Mouse (Mus musculus): ENCODE measurements around the gene Brap. TPM values are rescaled to one million over a fixed set of nuclear protein-coding genes. Genes with fewer than 3 reads are reported as not detected.
"Not testable (repeated sequence)": the region's sequence is repeated elsewhere in the genome, so short reads cannot be mapped to it uniquely, and the experiment has no call there.

The Brap gene
- 55.1 and 64.3 TPM in 2 replicates for total RNA-seq (2021)
- long read RNA-seq, full-length matches to known transcripts = 97 of 131 reads
- long read RNA-seq, partial matches to known transcripts = 19 of 131 reads
- long read RNA-seq, other reads (novel, unspliced or antisense) = 15 of 131 reads

DNA sequence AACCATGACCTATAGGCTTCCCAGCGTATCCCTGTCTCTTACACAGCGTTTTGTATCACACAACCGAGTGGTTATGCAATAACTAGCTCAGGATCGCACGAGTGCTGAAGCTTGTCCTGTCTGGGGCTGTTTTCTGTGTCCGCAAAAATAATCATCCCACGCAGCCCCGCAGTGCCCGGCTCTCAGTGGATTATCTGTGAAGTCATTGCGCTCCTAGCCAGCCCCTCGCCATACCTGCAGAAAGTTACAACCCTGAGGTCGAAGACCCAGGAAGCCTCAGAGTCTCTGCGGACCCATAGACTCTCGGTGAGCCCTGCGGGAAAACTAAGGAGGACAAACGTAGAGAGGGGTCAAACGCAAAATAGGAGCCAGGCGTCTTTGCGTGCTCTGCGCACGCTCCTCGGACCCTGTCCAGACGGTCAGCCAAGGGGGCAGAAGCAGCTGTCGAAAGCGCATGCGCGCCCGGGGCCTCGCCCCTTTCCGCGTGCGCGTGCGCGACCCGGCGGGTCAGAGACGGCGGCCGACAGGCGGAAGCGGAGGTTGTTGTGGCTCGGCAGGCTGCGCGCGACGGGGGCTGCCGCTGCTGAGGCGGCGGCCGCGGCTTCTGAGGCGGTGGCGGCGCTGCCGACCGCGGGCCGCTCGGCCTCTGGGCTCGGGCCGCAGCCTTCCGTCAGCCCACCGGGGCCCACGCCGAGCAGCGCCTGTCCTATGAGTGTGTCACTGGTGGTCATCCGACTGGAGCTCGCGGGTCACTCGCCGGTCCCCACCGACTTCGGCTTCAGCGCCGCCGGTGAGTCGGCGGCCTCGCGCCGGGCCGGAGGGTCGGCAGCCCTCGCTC is at the start of gene Brap, which contains the start of gene Acad10:
Gene Brap (plus strand): TSS at position 505 of the 838 bp plus-strand sequence.
Gene Acad10 (minus strand): TSS at position 456 of the 838 bp plus-strand sequence.
- DNase-seq = peak; percentile 96

GRCm38 (mm10) chr5:121612036-121612435 is 48.3 kb upstream of the Brap start:
- DNase-seq = no peak

- DNase-seq = not testable (repeated sequence)
These were observed 45.4 kb upstream of the Brap start for GRCm38 (mm10) chr5:121614921-121615320.

- DNase-seq = peak; percentile 91
These were observed 41.5 kb upstream of the Brap start, which contains the start of gene Acad12 for GRCm38 (mm10) chr5:121618592-121619513. Gene Acad12 (minus strand): TSS chr5:121618938.

GRCm38 (mm10) chr5:121621102-121621501 is 39.3 kb upstream of the Brap start:
- no peak for DNase-seq

GRCm38 (mm10) chr5:121623241-121623640 is 37.1 kb upstream of the Brap start:
- no peak for DNase-seq

GRCm38 (mm10) chr5:121627871-121628270 is 32.5 kb upstream of the Brap start:
- DNase-seq = peak; percentile 84

- DNase-seq = not testable (repeated sequence)
These were observed 29.2 kb upstream of the Brap start for GRCm38 (mm10) chr5:121631106-121631647.

GRCm38 (mm10) chr5:121632804-121633203 is 27.6 kb upstream of the Brap start:
- no peak for DNase-seq

DNA sequence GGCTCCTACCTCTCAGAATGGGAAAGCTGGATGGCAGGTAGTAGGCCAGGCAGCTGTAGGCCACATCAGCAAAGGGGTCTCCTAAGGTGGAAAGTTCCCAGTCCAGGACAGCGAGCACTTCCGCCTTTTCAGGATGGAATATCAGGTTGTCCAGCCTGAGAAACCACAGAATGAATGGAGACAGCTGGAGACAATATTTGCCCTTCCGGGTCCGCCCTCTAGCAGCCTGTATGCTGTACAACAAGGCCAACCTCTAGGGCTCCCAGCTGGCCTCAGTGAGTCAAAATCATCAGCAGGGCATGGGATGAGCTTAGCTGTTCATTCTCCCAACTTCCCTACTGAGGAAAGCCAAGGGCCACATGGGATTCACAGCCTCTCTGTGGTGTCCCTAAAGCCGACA is 25.7 kb upstream of the Brap start:
- no peak for DNase-seq

DNA sequence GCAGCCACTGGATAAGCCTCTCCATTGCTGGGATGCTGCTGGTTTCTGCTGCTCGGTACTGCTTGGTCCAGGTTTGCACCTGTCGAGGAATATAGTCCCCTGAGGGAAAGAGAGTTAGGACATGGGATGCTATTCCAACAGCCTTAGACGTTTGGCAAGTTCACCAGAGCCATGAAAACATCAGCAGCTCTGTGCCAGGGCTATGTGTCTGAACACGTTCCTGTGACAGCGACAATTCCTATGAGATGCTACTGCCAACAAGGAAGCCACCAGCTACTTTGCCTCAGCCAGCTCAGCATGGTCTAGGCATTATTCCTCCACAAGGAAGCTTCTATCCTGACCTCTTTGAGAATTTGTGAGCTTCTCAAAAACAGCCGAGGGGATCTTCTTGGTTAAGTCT is 23.1 kb upstream of the Brap start:
- no peak for DNase-seq

- no peak for DNase-seq
These were observed 20.8 kb upstream of the Brap start for GRCm38 (mm10) chr5:121639601-121640000.

- peak; percentile 10 for DNase-seq
These were observed 11.2 kb upstream of the Brap start for GRCm38 (mm10) chr5:121649134-121649533.

DNA sequence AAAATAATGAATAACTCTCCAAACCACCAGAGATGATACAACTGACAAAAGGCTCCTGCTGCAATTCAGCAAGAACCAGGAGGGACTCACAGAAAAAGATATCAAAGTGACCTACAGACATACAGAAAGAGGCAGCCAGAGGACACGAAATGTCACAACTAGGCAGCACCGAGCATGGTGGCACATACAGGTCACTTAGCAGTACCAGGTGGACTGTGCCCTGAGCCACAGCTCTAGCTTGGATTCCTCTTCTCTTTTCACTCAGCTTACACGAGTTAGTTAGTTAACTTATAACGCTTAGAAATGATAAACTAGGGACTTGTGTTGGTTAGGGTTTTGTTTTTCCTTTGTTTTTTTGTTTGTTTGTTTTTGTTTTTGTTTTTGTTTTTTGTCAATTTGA is 5.8 kb upstream of the Brap start:
- no peak for DNase-seq

DNA sequence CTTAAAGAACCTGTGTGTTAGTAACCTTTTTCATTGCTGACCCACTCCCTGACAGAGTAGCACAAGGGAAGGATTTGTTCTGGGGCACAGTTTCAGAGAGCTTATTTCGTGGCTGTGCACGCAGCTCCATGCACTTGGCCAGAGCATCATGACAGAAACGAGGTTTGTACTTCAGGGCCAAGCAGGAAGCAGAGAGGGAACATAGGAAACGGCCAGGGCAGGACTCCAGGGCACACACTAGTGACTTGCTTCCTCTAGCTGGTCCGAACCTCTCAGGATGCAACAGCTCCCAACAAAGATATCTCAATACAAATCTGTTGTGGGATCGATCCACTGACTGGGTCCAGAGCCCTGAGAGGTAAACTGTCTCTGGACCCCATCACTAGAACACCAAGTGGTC is 3.5 kb upstream of the Brap start:
- DNase-seq = not testable (repeated sequence)

- not testable (repeated sequence) for DNase-seq
These were observed 2.7 kb upstream of the Brap start for GRCm38 (mm10) chr5:121657656-121658055.

- DNase-seq = no peak
These were observed 513 bp downstream of the Brap start for GRCm38 (mm10) chr5:121660897-121661254.

- DNase-seq = no peak
These were observed 1.1 kb downstream of the Brap start for GRCm38 (mm10) chr5:121661494-121661893.

- DNase-seq = no peak
These were observed 3.1 kb downstream of the Brap start for GRCm38 (mm10) chr5:121663456-121663855.

DNA sequence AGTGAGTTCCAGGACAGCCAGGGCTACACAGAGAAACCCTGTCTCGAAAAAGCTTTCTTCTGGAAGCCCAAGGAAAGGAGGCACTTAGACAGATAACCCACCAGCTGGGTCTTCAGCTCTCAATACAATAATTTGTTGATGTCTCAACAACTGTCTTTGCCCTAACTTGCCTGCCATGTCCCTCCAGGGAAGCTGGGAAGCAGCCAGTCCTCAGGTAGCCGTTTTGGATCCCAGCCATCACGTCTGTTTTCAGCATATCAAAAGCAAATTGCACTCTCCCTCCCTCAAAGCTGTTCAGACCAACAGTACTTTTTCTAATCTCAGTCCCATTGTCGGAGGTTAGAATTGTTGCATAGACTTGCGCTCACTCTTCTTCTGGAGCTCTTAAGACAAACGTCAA is 3.7 kb downstream of the Brap start:
- no peak for DNase-seq

DNA sequence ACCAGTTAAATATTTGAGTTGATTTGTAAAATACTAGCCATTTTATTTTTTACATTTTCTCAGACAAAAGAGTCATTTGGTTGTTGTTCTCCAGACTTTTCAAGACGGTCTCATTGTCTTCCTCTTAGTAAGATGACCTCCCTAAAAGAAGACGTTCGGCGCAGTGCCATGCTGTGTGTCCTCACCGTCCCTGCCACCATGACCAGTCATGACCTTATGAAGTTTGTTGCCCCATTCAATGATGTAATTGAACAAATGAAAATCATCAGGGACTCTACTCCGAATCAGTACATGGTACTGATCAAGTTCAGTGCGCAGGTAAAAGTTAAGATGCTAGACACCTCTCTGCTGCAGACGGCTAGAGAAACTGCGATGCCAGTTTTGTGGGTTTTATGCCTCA is 4.6 kb downstream of the Brap start:
- DNase-seq = no peak

DNA sequence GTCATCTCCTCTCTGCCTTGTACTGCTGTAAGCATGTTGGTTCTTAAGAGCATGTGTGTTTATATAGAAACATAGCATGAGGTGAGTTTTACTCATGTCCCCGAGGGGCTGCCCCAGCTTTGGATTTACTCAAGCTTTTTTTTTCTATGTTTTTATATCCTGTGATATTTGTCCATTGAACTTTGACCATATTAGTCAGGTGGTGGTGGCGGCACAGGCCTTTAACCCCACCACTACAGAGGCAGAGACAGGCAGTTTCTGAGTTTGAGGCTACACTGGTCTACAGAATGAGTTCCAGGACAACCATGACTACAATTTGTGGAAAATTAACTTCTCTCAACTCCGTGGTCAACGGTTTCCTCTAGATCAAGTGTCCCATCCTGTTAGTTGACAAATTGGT is 6.7 kb downstream of the Brap start:
- no peak for DNase-seq

Data from adrenal gland, postnatal 25 days (tissue).